ENCODE assay signal across 8 mouse cellular contexts in genomic region chr4:147125326-147125725, GRCm38 (mm10). TPM values are rescaled to one million over a fixed set of nuclear protein-coding genes. Genes with fewer than 3 reads are reported as not detected.
DNase-seq lines count a peak whose midpoint lies in the region; ATAC-seq and TF ChIP-seq lines count a peak whose summit lies in the region.
"Not testable (repeated sequence)": the region's sequence is repeated elsewhere in the genome, so short reads cannot be mapped to it uniquely, and the experiment has no call there.

No protein-coding gene starts in this region.

- not testable (repeated sequence) for H3K4me1 ChIP-seq in embryonic facial prominence, embryonic 12.5 days; forebrain, postnatal 0 days (ENCODE audit: insufficient read depth); hindbrain, embryonic 12.5 days; kidney, embryonic 15.5 days; liver, embryonic 11.5 days (replicated peaks; ENCODE audit: control insufficient read depth, insufficient read depth, low read length); midbrain, embryonic 10.5 days; neural tube, embryonic 15.5 days

- H3K36me3 ChIP-seq in embryonic facial prominence, embryonic 12.5 days; forebrain, postnatal 0 days (ENCODE audit: insufficient read depth); hindbrain, embryonic 12.5 days; kidney, embryonic 15.5 days; liver, embryonic 11.5 days (ENCODE audit: control insufficient read depth, insufficient read depth, low read length); midbrain, embryonic 10.5 days; neural tube, embryonic 15.5 days: not testable (repeated sequence)

- H3K9me3 ChIP-seq in embryonic facial prominence, embryonic 12.5 days = peaks cover 10% of the 10 kb centered on the region; the same call in 1 of the 2 replicates
- H3K9me3 ChIP-seq in forebrain, postnatal 0 days (ENCODE audit: low read length) = peaks cover 37% of the 10 kb centered on the region
- peaks cover 27% of the 10 kb centered on the region; the same call in 1 of the 2 replicates for H3K9me3 ChIP-seq in hindbrain, embryonic 12.5 days (replicated peaks)
- H3K9me3 ChIP-seq in kidney, embryonic 15.5 days (replicated peaks) = peaks cover 13% of the 10 kb centered on the region; the same call in 1 of the 2 replicates
- H3K9me3 ChIP-seq in liver, embryonic 11.5 days (ENCODE audit: control insufficient read depth, low read length) = peaks cover 12% of the 10 kb centered on the region
- peaks cover 51% of the 10 kb centered on the region for H3K9me3 ChIP-seq in midbrain, embryonic 10.5 days (replicated peaks)
- peaks cover 17% of the 10 kb centered on the region; the same call in 1 of the 2 replicates for H3K9me3 ChIP-seq in neural tube, embryonic 15.5 days (replicated peaks)

- peak; percentile 0 for DNase-seq in CD4-positive helper T cell, adult 2 months (ENCODE audit: low read depth, low spot score)
- not testable (repeated sequence) for DNase-seq in forebrain, postnatal 0 days; liver, embryonic 11.5 days (ENCODE audit: low spot score); midbrain, embryonic 10.5 days (ENCODE audit: low spot score)

- 14% methylated on average over 4 of the region's 4 CpGs for WGBS in embryonic facial prominence, embryonic 12.5 days
- WGBS in forebrain, postnatal 0 days = 21% methylated on average over 4 of the region's 4 CpGs
- WGBS in hindbrain, embryonic 12.5 days = 18% methylated on average over 4 of the region's 4 CpGs
- 18% methylated on average over 4 of the region's 4 CpGs for WGBS in kidney, embryonic 15.5 days
- 25% methylated on average over 4 of the region's 4 CpGs for WGBS in liver, embryonic 11.5 days
- WGBS in midbrain, embryonic 10.5 days = 17% methylated on average over 4 of the region's 4 CpGs
- WGBS in neural tube, embryonic 15.5 days = 20% methylated on average over 4 of the region's 4 CpGs

- not testable (repeated sequence) for H3K27ac ChIP-seq in embryonic facial prominence, embryonic 12.5 days; forebrain, postnatal 0 days (ENCODE audit: low read depth, low read length); hindbrain, embryonic 12.5 days; kidney, embryonic 15.5 days; liver, embryonic 11.5 days (ENCODE audit: low read depth, low read length); neural tube, embryonic 15.5 days (replicated peaks)
- H3K27ac ChIP-seq in midbrain, embryonic 10.5 days (replicated peaks) = peak overlapping the region; percentile 92

- H3K27me3 ChIP-seq in embryonic facial prominence, embryonic 12.5 days; forebrain, postnatal 0 days (ENCODE audit: insufficient read depth, low read length); hindbrain, embryonic 12.5 days; kidney, embryonic 15.5 days; liver, embryonic 11.5 days (replicated peaks; ENCODE audit: control insufficient read depth, insufficient read depth, low read length); midbrain, embryonic 10.5 days (ENCODE audit: low read depth, poor library complexity, severe bottlenecking); neural tube, embryonic 15.5 days (replicated peaks): not testable (repeated sequence)

- not testable (repeated sequence) for ATAC-seq in embryonic facial prominence, embryonic 12.5 days (ENCODE audit: insufficient number of reproducible peaks, insufficient read depth, low FRiP score, low TSS enrichment); hindbrain, embryonic 12.5 days (ENCODE audit: low FRiP score); kidney, embryonic 15.5 days (replicated peaks; ENCODE audit: low FRiP score); liver, embryonic 11.5 days (replicated peaks; ENCODE audit: low FRiP score)
- 0 out of 2 replicates have a peak, but pooled peaks have one; percentile 8 for ATAC-seq in forebrain, postnatal 0 days
- ATAC-seq in neural tube, embryonic 15.5 days (ENCODE audit: low FRiP score) = peak; percentile 21; the same call in 1 of the 2 replicates

- H3K4me3 ChIP-seq in embryonic facial prominence, embryonic 12.5 days = peak overlapping the region; percentile 40
- peak overlapping the region; percentile 40 for H3K4me3 ChIP-seq in forebrain, postnatal 0 days (ENCODE audit: low read depth, low read length)
- H3K4me3 ChIP-seq in hindbrain, embryonic 12.5 days = peak overlapping the region; percentile 48
- H3K4me3 ChIP-seq in kidney, embryonic 15.5 days (replicated peaks) = peak overlapping the region; percentile 51
- peak overlapping the region; percentile 63 for H3K4me3 ChIP-seq in liver, embryonic 11.5 days (ENCODE audit: low read depth, low read length)
- peak overlapping the region; percentile 63 for H3K4me3 ChIP-seq in midbrain, embryonic 10.5 days
- peak overlapping the region; percentile 44 for H3K4me3 ChIP-seq in neural tube, embryonic 15.5 days (replicated peaks)

- H3K9ac ChIP-seq in embryonic facial prominence, embryonic 12.5 days = peak overlapping the region; percentile 57; the same call in 1 of the 2 replicates
- peak overlapping the region; percentile 65 for H3K9ac ChIP-seq in forebrain, postnatal 0 days
- not testable (repeated sequence) for H3K9ac ChIP-seq in hindbrain, embryonic 12.5 days
- peak overlapping the region; percentile 62; the same call in 1 of the 2 replicates for H3K9ac ChIP-seq in kidney, embryonic 15.5 days
- H3K9ac ChIP-seq in liver, embryonic 11.5 days (ENCODE audit: low read depth, low read length) = peak overlapping the region; percentile 82
- peak overlapping the region; percentile 54 for H3K9ac ChIP-seq in neural tube, embryonic 15.5 days (replicated peaks)

- not testable (repeated sequence) for TF ChIP-seq CTCF in forebrain, postnatal 0 days (IDR thresholded peaks at IDR 0.05; ENCODE audit: low read depth)

- peak overlapping the region; percentile 57 for H3K4me2 ChIP-seq in embryonic facial prominence, embryonic 12.5 days (replicated peaks)
- H3K4me2 ChIP-seq in forebrain, postnatal 0 days (ENCODE audit: low read depth) = peak overlapping the region; percentile 71
- H3K4me2 ChIP-seq in hindbrain, embryonic 12.5 days (replicated peaks) = peak overlapping the region; percentile 65
- H3K4me2 ChIP-seq in kidney, embryonic 15.5 days = peak overlapping the region; percentile 78
- peak overlapping the region; percentile 79 for H3K4me2 ChIP-seq in liver, embryonic 11.5 days
- H3K4me2 ChIP-seq in neural tube, embryonic 15.5 days = peak overlapping the region; percentile 61

RNA-seq across cellular contexts. Expression of gene Zfp991, which starts 6.5 kb away (rescaled TPM):
- 8.0 TPM in 2 replicates for polyA plus RNA-seq in embryonic facial prominence, embryonic 12.5 days (2016; fragmentation: Nextera tagmentation; extraction: Ambion mirVana)
- 6.2 and 7.9 TPM in 2 replicates for total RNA-seq in forebrain, postnatal 0 days (2014; rRNA removed)
- polyA plus RNA-seq in forebrain, postnatal 0 days (2015; fragmentation: Nextera tagmentation; extraction: Ambion mirVana) = 3.5 and 3.8 TPM in 2 replicates
- polyA plus RNA-seq in hindbrain, embryonic 12.5 days (2016; fragmentation: Nextera tagmentation; extraction: Ambion mirVana) = 5.7 and 7.0 TPM in 2 replicates
- polyA plus RNA-seq in kidney, embryonic 15.5 days (2015; fragmentation: Nextera tagmentation; extraction: Ambion mirVana) = 6.9 and 7.8 TPM in 2 replicates
- 15.8 and 16.1 TPM in 2 replicates for polyA plus RNA-seq in liver, embryonic 11.5 days (2014; fragmentation: Nextera tagmentation; extraction: Ambion mirVana)
- polyA plus RNA-seq in midbrain, embryonic 10.5 days (2016; fragmentation: Nextera tagmentation; extraction: Ambion mirVana) = 6.5 and 7.7 TPM in 2 replicates
- 4.4 and 5.8 TPM in 2 replicates for polyA plus RNA-seq in neural tube, embryonic 15.5 days (2015; fragmentation: Nextera tagmentation; extraction: Ambion mirVana)
